Mouse (Mus musculus) midbrain, embryonic 16.5 days (tissue): ENCODE data around the gene A830031A19Rik. TPM values are rescaled to one million over a fixed set of nuclear protein-coding genes. Genes with fewer than 3 reads are reported as not detected.

Source experiments
- ATAC-seq: fragments of 200-750 bp; cut with Nextera tagmentation; 2 replicates; pipeline ENCODE4 v1.8.0; 2017; ENCODE audit warnings: moderate TSS enrichment
- H3K27ac ChIP-seq: fragments of 300-500 bp; sonication (generic); 2 replicates; pipeline ENCODE4 v1.5.1; 2014; ENCODE audit warnings: mild to moderate bottlenecking, low read length, mixed read lengths
- H3K27me3 ChIP-seq: fragments of 300-500 bp; sonication (generic); 2 replicates; pipeline ENCODE4 v1.6.1; 2014; ENCODE audit warnings: low read depth, low read length, mixed read lengths; ENCODE audit not compliant: control insufficient read depth, insufficient read depth
- H3K36me3 ChIP-seq: fragments of 300-500 bp; sonication (generic); 2 replicates; pipeline ENCODE4 v1.6.1; 2014; ENCODE audit warnings: mild to moderate bottlenecking, low read length, moderate library complexity, mixed read lengths; ENCODE audit not compliant: control insufficient read depth, insufficient read depth
- H3K4me1 ChIP-seq: fragments of 300-500 bp; sonication (generic); 2 replicates; pipeline ENCODE4 v1.6.1; 2014; ENCODE audit warnings: mild to moderate bottlenecking, low read length, mixed read lengths; ENCODE audit not compliant: control insufficient read depth, insufficient read depth
- H3K4me2 ChIP-seq: fragments of 300-500 bp; sonication (generic); 2 replicates; pipeline ENCODE4 v1.6.1; 2014; ENCODE audit warnings: mild to moderate bottlenecking, low read length, mixed read lengths
- H3K4me3 ChIP-seq: fragments of 300-500 bp; sonication (generic); 2 replicates; pipeline ENCODE4 v1.5.1; 2014; ENCODE audit warnings: low read depth, mild to moderate bottlenecking, low read length, moderate library complexity, mixed read lengths
- H3K9ac ChIP-seq: fragments of 300-500 bp; sonication (generic); 2 replicates; pipeline ENCODE4 v1.6.1; 2014; ENCODE audit warnings: low read depth, low read length, mixed read lengths
- H3K9me3 ChIP-seq: fragments of 300-500 bp; sonication (generic); replicated peaks from 2 replicates; pipeline ENCODE4 v1.6.1; 2014; ENCODE audit warnings: mild to moderate bottlenecking, low read length, mixed read lengths; ENCODE audit not compliant: control insufficient read depth, poor library complexity, severe bottlenecking
- WGBS: fragments of 180-500 bp; shearing (Covaris S2); extraction: QIAGEN DNeasy Blood & Tissue Kit; methylation state at CpG from one replicate; pipeline ENCODE4 v1.1.7; 2014; 5-methylcytosine and 5-hydroxymethylcytosine counted together
- polyA plus RNA-seq: library from polyadenylated mRNA; unstranded; fragments of >200 nt; fragmentation: Nextera tagmentation; extraction: Ambion mirVana; gene quantifications from 2 replicates; pipeline ENCODE4 v1.2.1, GENCODE M21; 2015

A830031A19Rik gene
- polyA plus RNA-seq, 1 experiment from 2014 or later = not detected

DNA sequence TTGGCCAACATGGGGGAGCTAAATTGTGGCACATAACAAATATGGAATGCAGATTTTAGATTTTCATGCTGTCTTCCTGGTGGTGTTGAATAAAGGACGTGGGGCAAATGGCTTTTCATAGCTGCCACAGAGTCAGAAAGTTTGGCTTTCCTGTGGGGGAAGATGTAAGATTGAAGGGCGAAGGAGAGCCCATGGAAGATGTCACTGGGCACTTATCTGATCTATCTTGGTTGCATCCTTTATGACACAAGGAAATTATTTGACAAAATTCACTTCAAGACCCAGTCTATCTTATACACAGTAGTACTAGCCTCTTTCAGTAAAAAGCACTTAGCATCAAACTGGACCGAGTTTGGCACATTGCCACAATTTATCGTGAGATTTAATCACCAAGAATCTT, 15.6 kb upstream of the A830031A19Rik start:
- peaks cover 69% of the 10 kb centered on the region for H3K4me1 ChIP-seq
- 0 out of 2 replicates have a peak overlapping the region, but pooled peaks have one; percentile 4 for H3K27ac ChIP-seq
- ATAC-seq = no peak
- H3K36me3 ChIP-seq = peaks cover 4% of the 10 kb centered on the region; the same call in 1 of the 2 replicates
- no peak overlapping the region for H3K4me3 ChIP-seq
- H3K9ac ChIP-seq = peak overlapping the region; percentile 33; the same call in 1 of the 2 replicates
- WGBS = 74% methylated on average over 4 of the region's 4 CpGs
- no peaks in the 10 kb centered on the region for H3K27me3 ChIP-seq
- H3K4me2 ChIP-seq = peak overlapping the region; percentile 35
- H3K9me3 ChIP-seq = no peaks in the 10 kb centered on the region

- H3K4me2 ChIP-seq = peak overlapping the region; percentile 49
- no peaks in the 10 kb centered on the region for H3K9me3 ChIP-seq
- H3K4me1 ChIP-seq = peaks cover 64% of the 10 kb centered on the region
- 0 out of 2 replicates have a peak overlapping the region, but pooled peaks have one; percentile 7 for H3K9ac ChIP-seq
- H3K4me3 ChIP-seq = no peak overlapping the region
- ATAC-seq = no peak
- 66% methylated on average over 4 of the region's 4 CpGs for WGBS
- peaks cover 4% of the 10 kb centered on the region; the same call in 1 of the 2 replicates for H3K36me3 ChIP-seq
- peak overlapping the region; percentile 60 for H3K27ac ChIP-seq
- H3K27me3 ChIP-seq = no peaks in the 10 kb centered on the region
These were observed 12.2 kb upstream of the A830031A19Rik start for GRCm38 (mm10) chr11:24087069-24087468.

- peak overlapping the region; percentile 49 for H3K4me2 ChIP-seq
- H3K9me3 ChIP-seq = no peaks in the 10 kb centered on the region
- H3K36me3 ChIP-seq = peaks cover 4% of the 10 kb centered on the region; the same call in 1 of the 2 replicates
- no peaks in the 10 kb centered on the region for H3K27me3 ChIP-seq
- 55% methylated on average over 6 of the region's 6 CpGs for WGBS
- 0 out of 2 replicates have a peak overlapping the region, but pooled peaks have one; percentile 1 for H3K4me3 ChIP-seq
- peak overlapping the region; percentile 60 for H3K27ac ChIP-seq
- peak overlapping the region; percentile 53 for H3K9ac ChIP-seq
- peaks cover 57% of the 10 kb centered on the region for H3K4me1 ChIP-seq
- ATAC-seq = no peak
These were observed 11.1 kb upstream of the A830031A19Rik start for GRCm38 (mm10) chr11:24085986-24086385.

GRCm38 (mm10) chr11:24084590-24084989, 9.7 kb upstream of the A830031A19Rik start:
- no peaks in the 10 kb centered on the region for H3K9me3 ChIP-seq
- peak overlapping the region; percentile 11; the same call in 1 of the 2 replicates for H3K4me3 ChIP-seq
- peaks cover 51% of the 10 kb centered on the region for H3K4me1 ChIP-seq
- no peaks in the 10 kb centered on the region for H3K27me3 ChIP-seq
- WGBS = 34% methylated on average over 4 of the region's 4 CpGs
- H3K9ac ChIP-seq = peak overlapping the region; percentile 51
- H3K36me3 ChIP-seq = peaks cover 4% of the 10 kb centered on the region; the same call in 1 of the 2 replicates
- H3K4me2 ChIP-seq = peak overlapping the region; percentile 53
- H3K27ac ChIP-seq = peak overlapping the region; percentile 76
- ATAC-seq = no peak

GRCm38 (mm10) chr11:24084077-24084476, 9.2 kb upstream of the A830031A19Rik start:
- Histone ChIP-seq H3K4me3 (peak overlapping the region; percentile 11; the same call in 1 of the 2 replicates), H3K27ac (peak overlapping the region; percentile 76), H3K4me1 (peaks cover 46% of the 10 kb centered on the region), H3K27me3 (no peaks in the 10 kb centered on the region), H3K36me3 (peaks cover 4% of the 10 kb centered on the region; the same call in 1 of the 2 replicates), H3K4me2 (peak overlapping the region; percentile 99), H3K9me3 (no peaks in the 10 kb centered on the region), H3K9ac (peak overlapping the region; percentile 48)
- no peak for ATAC-seq
- 38% methylated on average over 3 of the region's 3 CpGs for WGBS

DNA sequence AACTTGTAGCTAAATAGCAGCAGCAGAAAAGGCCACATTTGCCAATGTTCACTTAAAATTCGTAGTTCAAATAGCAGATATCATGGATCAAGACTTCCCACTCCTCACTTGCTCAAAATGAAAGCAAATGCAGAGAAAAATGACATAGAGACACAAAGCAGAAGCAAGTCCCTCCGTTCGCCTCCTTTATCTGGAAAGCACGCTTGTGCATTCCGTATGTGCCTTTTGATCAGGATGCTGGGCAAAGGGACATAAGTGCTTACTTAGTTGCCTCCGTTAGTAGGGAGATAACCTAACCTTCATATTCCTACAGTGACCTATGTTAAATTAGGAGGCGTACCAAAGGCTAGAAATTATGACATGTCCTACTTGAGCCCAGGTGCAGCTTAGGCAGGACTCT, 8.6 kb upstream of the A830031A19Rik start:
- Histone ChIP-seq H3K27me3 (no peaks in the 10 kb centered on the region), H3K27ac (peak overlapping the region; percentile 77), H3K36me3 (peaks cover 4% of the 10 kb centered on the region; the same call in 1 of the 2 replicates), H3K9me3 (no peaks in the 10 kb centered on the region), H3K4me1 (peaks cover 39% of the 10 kb centered on the region), H3K4me2 (peak overlapping the region; percentile 99), H3K9ac (peak overlapping the region; percentile 70), H3K4me3 (peak overlapping the region; percentile 29)
- WGBS = 37% methylated on average over 7 of the region's 7 CpGs
- no peak for ATAC-seq

DNA sequence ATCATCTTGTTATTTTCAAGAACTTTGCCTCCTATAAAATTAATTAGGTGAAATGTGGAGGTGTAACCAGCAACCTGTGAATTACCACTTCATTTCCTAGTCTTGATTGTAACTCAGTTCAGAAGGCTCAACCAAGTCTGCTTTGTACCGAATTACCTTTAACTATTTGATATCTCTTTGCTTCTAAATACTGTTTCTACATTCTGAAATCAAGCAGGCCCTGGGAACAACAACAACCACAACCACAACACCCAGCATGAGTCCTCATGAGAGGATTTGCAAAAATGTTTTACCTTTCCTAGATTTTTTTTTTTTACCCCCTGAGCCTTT, 8.2 kb upstream of the A830031A19Rik start:
- Histone ChIP-seq H3K27me3 (no peaks in the 10 kb centered on the region), H3K27ac (peak overlapping the region; percentile 77), H3K36me3 (peaks cover 4% of the 10 kb centered on the region; the same call in 1 of the 2 replicates), H3K4me1 (peaks cover 35% of the 10 kb centered on the region), H3K4me3 (peak overlapping the region; percentile 29), H3K9me3 (no peaks in the 10 kb centered on the region), H3K9ac (peak overlapping the region; percentile 70), H3K4me2 (peak overlapping the region; percentile 99)
- no peak for ATAC-seq
- 30% methylated on average over 1 of the region's 1 CpGs for WGBS

GRCm38 (mm10) chr11:24082385-24083075, 7.7 kb upstream of the A830031A19Rik start:
- H3K36me3 ChIP-seq = peaks cover 4% of the 10 kb centered on the region; the same call in 1 of the 2 replicates
- peak overlapping the region; percentile 87 for H3K9ac ChIP-seq
- no peaks in the 10 kb centered on the region for H3K27me3 ChIP-seq
- no peaks in the 10 kb centered on the region for H3K9me3 ChIP-seq
- peak overlapping the region; percentile 99 for H3K4me2 ChIP-seq
- H3K4me3 ChIP-seq = peak overlapping the region; percentile 60
- no peak for ATAC-seq
- peak overlapping the region; percentile 97 for H3K27ac ChIP-seq
- H3K4me1 ChIP-seq = peaks cover 33% of the 10 kb centered on the region
- 10% methylated on average over 11 of the region's 11 CpGs for WGBS
